Mouse (Mus musculus) liver, embryonic 12.5 days (tissue): Measurements from ENCODE around the gene Eif3j1. TPM values are rescaled to one million over a fixed set of nuclear protein-coding genes. Genes with fewer than 3 reads are reported as not detected.

Experiments used
- microRNA-seq: library from miRNA; unstranded; fragments of <30 nt; microRNA quantifications from one replicate; pipeline ENCODE4, GENCODE M21; 2017
- polyA plus RNA-seq: library from polyadenylated mRNA; unstranded; fragments of >200 nt; fragmentation: Nextera tagmentation; extraction: Ambion mirVana; gene quantifications from 2 replicates; pipeline ENCODE4 v1.2.1, GENCODE M21; 2016

Eif3j1 gene
- polyA plus RNA-seq, 1 experiment from 2014 or later, result 16.4 TPM

Small RNA genes within 50 kb of the gene (microRNA-seq; reads per million reads assigned to microRNA genes)
- gene Gm47314, result 1.1 reads per million

Other genes with a start within 250 kb of the Eif3j1 start
- 0.25 and 0.29 TPM in 2 replicates for gene Frmd5, start 221.5 kb upstream of the Eif3j1 start, polyA plus RNA-seq
- gene Casc4, start 161.6 kb upstream of the Eif3j1 start, polyA plus RNA-seq, result 9.8 and 11.8 TPM in 2 replicates
- 26.7 and 30.5 TPM in 2 replicates for gene Ctdspl2, start 72.5 kb upstream of the Eif3j1 start, polyA plus RNA-seq
- gene Mageb3, start 72.5 kb upstream of the Eif3j1 start, polyA plus RNA-seq, result 0.05 and 0.10 TPM in 2 replicates
- gene Spg11, start 89.8 kb downstream of the Eif3j1 start, polyA plus RNA-seq, result 5.8 and 6.2 TPM in 2 replicates
- gene B2m, start 119.1 kb downstream of the Eif3j1 start, polyA plus RNA-seq, result 273 and 281 TPM in 2 replicates
- 0.07 TPM in 1 of 2 replicates, not detected in the other for gene Trim69, start 132.2 kb downstream of the Eif3j1 start, polyA plus RNA-seq
- 0.05 TPM in 1 of 2 replicates, not detected in the other for gene Patl2, start 157.6 kb downstream of the Eif3j1 start, polyA plus RNA-seq
- not detected in 2 replicates for gene Terb2, start 157.7 kb downstream of the Eif3j1 start, polyA plus RNA-seq
- 159 and 163 TPM in 2 replicates for gene Sord, start 206.2 kb downstream of the Eif3j1 start, polyA plus RNA-seq